Mouse (Mus musculus): ENCODE results near the gene Tenm2. TPM values are rescaled to one million over a fixed set of nuclear protein-coding genes. Genes with fewer than 3 reads are reported as not detected.

Gene Tenm2
- under 1 TPM in 1 of 2 experiments, not detected in 1; 0.05 TPM for polyA plus RNA-seq (2017; shearing (Covaris generic))

DNA sequence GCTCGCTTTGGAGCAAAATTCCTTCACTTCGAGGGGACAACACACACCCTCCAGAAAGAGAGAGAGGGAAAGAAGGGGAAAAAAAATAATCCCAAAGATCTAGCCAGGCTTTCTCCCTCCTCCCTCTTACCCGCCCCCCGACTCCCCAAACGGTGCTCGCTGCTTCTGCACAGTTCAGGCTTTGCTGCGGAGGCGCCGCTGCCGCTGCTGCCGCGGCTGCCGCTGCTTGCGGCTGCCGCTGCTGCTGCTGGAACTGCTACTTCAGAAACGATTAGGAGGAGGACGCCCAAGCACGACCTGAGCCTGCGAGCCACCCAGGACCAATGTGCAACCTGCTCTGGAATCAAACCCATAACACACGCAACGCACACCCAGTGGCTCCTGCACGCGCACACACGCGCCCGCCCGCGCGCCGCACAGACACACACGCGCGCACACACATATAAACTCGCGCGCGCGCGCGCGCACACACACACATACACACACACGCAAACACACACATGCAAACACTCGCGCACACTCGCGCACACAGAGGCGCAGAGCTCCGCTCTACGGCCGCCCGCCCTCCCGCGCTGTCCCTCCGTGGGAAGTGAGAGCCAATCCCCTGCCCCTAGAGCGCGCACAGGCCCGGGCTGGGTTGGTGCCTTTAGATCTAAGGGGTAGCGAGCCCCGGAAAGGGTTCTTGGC is at the start of gene Tenm2:
Gene Tenm2, minus strand, starts transcription at position 51 of the 687 bp plus-strand sequence.
- no peak for ATAC-seq

DNA sequence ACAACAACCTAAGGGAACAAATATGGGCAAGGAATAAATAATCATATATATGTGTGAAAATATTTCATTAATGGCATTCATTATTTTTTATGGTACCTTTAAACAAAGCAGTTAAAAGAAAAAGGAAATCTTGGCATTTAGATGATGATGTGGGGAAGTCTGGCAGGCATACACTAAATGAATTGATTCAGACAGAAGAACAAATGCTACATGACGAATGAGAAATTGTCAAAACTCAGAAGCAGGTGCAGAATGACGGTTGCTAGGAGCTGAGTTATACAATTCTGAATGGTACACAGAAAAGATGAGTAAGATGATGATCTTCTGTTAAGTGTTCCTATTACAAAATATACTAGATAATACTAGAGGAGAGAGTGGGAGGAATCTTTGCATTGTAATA is 49.4 kb upstream of the Tenm2 start:
- ATAC-seq: no peak

DNA sequence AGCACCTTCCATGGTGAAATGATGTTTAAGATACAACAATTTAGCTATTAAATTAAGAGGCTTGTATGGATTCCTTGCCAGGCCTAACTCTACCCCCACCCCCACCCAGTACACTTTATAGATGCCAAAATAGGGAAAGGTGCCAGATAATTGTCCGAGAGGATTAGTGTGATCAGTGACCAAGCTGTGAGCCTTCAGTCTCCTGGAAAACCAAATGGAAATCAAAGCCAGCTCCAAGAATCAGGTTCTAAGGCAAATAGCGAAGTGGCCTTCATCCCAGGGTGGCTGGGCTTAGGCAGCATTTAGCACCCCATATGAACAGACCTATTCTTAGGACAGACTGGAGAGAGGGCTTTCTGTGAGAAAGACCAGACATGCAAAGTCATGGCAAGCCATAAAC is 13.0 kb upstream of the Tenm2 start:
- no peak for ATAC-seq

DNA sequence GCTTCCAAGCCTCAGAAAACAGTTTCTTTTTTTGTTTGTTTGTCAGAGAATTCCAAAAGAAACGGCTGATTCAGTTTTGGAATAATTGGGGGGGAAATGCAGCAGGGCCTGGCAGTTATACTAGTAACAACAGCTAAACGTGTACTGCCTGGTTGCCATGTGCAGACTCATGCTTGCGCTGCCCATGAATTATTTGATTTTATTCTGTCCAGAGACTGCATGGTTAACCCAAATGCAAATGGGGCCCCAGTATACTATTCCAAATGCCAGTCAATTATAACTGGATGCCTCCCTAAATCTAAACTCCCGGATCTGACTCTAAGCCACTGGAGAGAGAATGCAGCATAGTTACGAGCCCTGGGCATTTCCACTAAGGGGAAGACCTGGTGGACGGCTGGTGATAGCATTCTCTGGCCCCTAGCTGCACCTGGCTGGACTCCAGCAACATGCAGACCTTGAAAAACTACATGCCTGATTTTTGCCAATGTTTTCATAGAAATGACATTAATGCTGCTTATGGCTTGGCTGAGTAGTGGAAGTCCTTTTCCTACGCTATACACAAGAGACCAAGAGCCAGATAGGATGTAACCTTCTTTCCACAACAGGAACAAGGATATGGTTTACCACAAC is 1.4 kb upstream of the Tenm2 start:
- ATAC-seq: no peak

DNA sequence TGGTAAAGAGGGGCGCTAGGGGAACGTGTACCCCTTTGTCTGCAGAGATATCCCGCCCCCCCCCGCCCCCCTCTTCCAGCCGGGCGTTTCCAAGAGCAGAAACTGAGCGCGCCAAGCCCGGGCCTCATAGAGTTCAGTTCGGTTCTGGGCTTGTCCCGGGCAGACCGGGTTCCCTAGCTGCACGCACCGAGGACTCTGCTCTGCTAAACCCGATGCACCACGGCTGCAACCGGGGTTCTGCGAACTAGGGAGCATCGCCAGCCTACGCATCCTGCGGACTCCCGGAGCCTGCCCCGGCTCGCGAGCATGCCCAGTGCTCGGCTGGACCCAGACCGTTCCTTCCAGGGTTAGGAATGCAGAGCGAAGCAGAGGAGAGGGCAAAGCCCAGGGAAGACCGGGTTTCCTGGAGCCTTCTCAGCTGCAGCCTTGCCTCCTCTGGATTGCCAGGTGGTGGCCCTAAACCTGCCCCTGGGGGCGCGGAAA is 878 bp upstream of the Tenm2 start:
- no peak for ATAC-seq

DNA sequence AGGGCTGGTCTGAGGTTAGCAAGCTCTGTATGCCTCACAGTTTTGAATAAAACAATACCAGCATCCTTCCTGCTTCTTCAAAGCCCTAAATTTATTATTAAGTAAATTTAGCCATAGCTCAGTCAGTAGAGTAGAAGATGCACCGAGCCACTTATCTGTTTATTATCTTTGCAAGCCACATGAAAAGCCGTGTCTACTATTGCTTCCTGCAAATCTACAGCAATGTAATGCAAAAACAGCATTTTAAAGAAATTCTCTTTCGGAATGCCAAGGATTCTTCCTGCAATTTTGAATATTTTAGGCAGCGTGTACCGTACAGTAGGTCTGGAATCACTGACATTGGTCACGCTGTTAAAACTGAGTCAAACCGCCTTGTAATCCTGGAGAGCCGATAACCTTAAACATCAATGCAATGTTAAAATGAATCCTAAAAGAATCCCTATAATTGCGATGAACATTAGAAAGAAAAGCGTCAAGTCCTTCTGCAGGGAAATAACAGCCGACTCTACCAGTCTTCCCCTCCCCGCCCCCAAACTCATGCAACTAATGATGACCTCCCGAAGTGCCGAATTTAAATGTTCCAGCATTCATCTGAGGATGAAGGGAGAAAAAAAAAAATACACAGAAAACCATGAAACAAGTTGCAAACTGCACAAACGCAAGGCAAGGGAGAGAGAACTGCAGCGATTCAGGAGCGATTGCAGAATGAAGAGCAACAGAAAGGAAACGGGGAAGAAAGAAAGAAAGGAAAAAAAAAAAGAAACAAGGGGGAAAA is 556 bp downstream of the Tenm2 start:
- ATAC-seq: no peak

DNA sequence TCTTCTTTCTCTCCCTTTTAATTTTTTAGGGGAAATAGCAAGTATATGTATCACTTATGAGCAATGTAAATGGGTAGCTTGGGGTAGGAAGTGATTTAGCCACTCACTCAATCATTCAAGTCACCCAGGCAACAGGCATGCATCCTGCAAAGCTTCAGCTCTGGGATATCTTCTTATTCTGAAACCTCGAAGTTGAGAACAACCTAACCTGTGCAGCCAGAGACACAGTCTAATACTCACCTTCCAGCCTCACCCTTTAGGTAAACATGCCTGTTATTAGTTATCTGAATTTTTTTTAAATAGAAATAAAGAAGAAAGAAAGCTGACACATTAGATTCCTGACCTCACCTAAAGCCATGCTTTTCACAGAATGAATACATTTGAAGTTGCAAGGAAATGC is 8.4 kb downstream of the Tenm2 start:
- ATAC-seq: no peak

DNA sequence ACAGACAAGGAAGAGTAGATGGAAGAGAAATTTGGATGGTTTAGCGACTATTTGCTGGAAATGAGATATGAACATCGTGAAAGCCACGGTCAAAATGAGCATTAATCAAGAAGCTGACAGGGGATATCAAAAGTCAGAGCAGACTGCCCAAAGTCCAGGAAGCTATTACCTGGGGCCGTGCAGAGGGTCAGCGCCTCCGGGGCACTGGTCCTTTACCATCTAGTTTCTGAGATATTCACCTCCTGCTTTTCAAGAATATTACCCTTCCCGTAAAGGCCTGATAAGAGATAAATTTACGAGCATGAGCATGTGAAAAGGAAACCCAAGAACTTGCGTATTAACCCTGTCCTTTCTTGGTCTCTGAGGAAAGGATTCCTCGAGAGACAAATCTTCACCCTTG is 8.8 kb downstream of the Tenm2 start:
- ATAC-seq: no peak

DNA sequence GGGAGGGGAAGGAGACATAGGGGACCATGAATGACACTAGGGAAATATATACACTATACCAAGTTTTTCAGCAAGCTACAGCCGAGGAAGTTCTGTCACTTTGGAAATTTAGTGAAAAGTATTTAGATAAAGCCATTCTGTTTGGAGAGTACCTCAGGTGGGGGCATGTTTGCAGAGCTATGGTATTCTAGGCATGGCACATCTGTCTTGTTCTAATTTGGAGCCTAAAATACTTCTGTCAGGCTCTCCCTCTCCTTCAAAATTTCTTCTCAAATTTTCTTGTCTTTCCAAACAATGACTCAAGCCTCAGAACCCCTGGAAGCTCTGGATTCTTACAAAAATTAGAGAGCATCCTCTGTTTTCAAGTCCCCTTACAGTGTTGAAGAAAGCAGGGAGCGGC is 13.0 kb downstream of the Tenm2 start:
- ATAC-seq: no peak

DNA sequence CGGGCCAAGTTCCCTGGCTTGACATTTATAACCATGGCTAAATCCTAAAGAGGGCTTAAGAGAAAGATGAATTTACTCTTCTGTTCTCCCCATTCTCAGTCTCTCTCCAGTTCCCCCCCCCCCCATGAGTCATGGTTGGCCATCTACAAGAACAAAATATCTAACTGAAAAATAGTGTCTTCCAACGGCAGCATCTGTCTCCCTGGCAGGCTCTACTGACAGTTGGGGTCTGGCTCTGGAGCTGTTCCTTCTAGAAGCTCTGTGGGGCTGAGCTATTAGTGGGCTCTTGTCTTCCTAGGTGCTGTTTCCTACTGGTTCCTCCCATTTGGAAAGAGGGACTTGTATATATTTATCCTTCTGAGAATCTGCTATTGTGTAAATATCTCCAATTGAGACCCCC is 13.7 kb downstream of the Tenm2 start:
- no peak for ATAC-seq

DNA sequence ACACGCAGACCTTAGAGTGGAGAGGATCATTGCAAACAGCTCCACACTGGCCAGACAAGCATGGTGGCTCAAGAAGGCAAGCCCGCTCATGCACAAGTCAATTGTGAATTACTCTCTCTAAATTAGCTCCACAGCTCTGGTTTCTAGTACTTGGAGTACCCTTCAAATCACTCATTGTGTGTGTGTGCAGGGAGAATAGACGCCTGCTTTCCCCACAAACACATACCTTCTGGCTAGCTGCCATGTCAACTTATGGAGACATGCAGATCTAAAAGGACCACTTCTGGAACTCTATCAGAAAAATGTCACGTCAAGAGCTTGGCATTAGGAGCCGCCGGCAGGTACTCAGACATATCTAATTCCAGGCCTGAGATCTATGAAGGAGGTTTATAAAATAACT is 14.8 kb downstream of the Tenm2 start:
- no peak for ATAC-seq

DNA sequence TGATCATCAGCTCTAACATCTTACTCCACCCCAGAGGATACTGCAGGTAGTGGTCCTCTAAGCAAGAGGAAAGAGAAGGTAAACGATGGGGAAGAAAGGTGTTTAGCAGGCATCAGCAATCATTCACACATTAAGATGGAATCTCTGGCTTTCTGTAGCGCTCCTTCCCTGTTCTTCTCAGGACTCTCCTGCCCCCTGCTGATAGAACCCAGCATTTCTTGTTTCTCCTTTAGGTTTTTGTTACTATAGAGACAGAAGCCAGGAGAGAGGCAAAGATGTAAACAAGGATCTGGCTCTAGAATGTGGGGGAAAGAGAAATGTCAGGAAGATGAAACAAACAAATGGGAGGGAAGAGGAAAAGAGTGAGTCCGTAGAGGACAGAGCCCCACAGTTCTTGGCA is 49.6 kb downstream of the Tenm2 start:
- no peak for ATAC-seq

DNA sequence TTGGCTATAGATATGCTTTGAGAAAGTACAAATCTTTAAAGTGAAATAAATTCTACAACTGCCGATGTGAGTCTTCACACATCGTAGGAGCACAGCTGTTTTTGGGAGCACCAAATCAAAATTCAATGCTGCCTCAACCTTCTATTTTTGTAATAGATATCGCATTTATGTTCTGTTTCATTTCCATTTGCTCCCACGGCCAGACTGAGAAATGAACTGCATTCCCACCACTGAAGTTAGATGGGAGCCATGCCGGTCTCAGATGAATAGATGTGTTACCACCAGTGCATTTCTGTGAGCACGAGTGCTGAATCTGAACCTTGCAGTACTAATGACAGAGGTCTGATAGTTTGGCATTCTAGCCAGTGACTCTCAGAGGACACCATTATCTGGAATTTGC is 58.3 kb downstream of the Tenm2 start:
- no peak for ATAC-seq

DNA sequence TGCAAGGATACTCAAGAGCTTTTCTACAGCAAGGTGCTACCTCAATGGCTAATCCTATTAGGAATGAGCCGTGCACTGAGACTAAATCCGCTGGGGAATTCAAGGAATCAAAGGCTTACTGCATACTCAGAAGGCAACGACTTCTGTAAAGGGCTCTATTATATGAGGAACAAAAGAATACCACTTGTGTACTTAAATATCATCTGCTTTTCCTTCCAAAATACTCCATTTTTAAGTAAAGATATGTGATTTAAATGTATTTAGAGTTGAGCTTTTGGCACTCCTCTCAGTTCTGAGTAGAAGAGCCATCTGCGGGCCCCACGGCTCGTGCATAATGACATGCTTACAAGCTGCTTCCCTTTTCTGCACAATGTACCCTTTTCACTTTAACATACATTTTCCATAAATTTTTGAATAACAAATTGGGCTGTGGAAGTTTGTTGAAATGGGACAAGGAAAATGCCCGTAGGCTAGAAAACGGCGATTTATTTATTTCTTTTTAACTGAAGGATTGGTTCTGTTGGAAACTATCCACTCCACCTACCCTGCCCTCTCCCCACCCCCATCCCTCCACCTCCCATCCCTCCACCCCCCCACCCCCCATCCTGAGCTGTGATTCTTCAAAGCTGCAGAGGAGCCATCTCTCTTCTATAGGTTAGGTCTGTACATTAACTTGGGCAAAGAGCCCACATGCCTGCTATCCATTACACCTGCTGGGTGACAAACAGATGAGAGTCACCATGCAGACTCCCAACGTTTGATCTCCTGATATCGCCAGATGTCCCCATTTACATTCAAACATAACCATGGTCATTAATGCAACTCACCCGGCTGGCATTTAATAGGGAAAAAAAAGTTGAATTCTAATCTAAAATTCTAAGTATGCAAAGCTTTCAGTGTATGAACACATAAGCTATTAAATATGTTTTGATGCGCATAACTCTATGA is 81.6 kb downstream of the Tenm2 start:
- ATAC-seq: no peak

DNA sequence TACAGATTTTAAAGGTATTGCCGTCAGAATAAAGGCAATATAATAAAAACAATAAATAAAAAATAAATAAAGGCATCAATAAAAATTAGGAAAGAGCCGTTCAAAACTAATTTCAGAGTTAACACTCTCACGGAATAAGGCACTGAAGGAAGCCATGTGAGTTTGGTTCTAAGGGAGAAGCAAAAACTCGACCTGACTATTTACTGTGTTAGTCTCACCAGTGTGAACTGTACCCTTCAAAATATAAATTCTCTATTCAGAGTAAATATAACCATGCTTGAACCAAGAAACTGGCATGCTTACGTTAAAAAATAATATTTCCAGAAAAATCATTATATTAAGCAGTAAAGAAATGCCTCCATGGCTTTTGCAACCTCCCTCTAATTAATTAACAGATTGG is 82.4 kb downstream of the Tenm2 start:
- ATAC-seq: no peak

DNA sequence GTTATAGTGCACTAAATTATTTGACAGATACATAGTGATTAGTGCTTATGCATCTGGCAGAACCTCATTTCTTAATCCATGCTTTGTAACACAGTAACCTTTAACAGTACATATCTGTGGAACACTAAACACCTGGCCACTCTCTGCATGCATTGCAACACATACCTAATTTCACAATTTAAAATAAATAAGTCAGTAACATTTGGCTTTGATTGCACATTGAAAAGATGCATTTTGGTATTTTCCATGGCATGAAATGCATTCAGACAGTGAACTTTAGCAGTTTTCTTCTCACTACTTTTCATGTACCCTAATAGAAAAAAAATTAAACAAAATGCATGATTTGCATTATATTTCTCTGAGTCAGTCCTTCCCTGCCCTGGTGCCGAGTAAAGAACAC is 85.8 kb downstream of the Tenm2 start:
- no peak for ATAC-seq

DNA sequence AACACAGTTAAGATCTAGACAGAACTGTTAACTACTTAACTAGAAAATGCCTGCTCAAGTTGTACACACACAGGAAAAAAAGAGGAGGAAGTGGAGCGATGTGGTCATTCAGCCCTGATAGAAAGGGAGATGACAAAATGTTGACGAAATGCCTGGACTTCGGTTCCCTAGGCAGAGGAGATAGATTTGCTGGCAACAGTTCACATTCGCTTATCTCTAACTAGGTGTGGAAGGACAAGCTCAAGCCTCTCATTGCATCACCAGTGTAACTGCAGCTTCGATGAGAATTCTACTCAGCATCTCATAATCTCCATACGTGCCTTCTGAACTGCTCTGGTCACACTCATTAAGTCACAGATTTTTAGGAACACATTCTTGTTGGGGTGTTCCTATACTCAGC is 91.8 kb downstream of the Tenm2 start:
- ATAC-seq: no peak

DNA sequence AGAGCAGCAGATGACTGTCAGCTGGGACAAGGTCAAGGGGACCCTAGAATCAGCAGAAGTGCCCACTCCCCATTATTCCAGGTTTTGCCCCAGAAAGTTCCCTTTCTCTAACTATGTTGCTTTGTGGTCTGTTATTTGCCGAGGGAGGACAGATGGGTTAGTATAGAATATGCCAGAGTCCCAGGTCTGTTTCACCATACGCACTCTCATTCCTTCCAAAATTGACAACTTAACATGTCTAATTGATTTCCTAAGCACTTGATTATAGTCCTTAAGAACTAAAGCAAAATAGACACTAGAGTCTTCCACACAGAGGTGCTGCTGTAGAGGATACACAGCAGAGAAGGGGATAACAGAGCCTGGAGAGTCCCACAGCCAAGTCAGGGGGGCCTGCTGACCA is 92.3 kb downstream of the Tenm2 start:
- no peak for ATAC-seq

DNA sequence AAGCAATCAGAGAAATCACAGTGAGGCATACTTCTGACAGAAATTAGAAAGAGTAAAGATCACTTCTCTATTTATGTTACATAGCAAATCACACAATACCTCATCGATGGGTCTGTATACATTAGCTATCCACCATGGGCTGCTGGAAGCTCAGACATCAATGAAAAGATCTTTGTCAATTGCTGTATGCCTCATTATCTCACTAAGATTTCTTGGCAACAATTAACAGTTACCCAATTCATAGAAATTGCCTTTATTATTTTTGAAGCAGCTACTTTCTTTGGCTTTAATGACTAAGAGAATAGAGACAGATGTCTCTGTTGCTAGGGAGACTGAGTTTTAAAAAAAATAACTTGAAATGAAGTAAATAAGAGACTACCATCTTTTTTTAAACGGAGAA is 106.9 kb downstream of the Tenm2 start:
- ATAC-seq: no peak

DNA sequence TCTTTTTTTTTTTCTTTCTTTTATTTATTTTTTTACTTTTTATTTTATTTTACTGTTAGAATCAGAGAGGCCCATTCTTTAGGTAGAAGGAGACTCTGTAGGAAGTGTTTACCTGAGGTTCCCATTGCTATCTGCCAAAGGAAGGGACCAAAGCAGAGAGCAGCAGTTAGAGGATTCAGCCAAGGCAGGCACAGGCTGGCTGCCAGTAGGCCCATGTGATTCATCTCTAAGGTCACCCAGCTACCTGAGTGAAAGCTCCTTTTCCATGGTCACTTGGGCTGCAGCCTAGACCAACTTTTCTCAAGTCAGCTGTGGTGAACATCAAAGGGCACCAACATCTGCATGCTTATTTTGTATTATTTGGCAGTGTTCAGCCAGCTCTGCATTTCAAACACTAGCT is 117.7 kb downstream of the Tenm2 start:
- ATAC-seq: no peak

DNA sequence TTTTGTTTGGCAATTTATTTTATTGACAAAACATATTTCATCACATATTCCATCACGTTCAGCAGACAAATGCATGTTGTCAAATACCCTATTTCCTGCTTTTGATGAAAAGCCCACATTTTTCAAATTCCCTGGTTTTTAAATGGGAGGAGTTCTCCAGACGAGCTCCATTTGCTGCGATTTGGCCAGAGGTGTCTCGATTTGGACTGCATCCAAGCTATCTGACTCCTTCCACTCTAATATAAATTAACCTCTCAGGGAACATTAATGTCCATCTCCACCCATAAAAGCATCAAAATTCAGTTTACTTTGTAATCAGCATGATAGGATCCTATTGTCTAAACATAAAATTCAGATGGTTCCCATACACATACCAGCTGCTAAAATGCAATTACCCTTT is 120.6 kb downstream of the Tenm2 start:
- ATAC-seq: no peak

DNA sequence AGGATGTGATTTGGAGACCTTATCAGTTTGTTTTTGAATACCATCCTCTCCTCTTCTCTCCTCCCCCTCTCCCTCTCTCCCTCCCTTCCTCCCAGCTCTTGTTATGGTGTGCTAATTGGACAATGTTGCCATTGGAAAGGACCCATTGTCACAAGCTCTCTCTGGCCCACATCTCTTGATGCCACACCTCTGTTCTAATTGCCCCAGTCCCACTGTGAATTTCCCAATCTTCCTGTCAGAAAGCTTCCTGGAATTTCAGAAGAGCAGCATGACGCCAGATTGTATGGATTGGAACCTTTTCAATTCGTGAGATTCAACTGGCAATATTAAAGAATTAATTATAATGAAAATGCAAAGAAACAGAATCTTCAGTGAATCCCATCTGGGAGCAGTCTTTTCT is 128.7 kb downstream of the Tenm2 start:
- ATAC-seq: no peak

DNA sequence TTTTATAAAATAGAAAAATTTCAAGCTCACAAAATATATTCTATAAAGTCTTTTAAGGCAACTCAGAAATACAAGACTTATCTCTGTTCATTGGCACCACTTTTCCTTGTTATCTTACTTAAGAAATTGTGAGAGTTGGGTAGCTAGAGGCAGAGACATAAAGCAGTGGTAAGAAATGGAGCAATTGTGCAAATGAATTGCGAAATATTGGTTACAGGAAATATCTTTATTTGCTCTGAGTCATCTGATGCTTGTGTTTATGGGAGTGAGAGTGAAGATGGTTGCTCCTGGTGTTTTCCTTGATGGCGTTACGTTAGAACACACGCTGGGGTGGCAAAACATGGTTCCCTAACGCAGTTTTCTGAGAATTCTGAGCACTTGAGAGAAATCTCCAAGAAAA is 156.4 kb downstream of the Tenm2 start:
- no peak for ATAC-seq

Measured in CD4-positive, CD25-positive, alpha-beta regulatory T cell, adult 4 months (primary cell).